Mouse (Mus musculus): ENCODE measurements around the gene Slc16a10. TPM values are rescaled to one million over a fixed set of nuclear protein-coding genes. Genes with fewer than 3 reads are reported as not detected.

Gene Slc16a10
- polyA plus RNA-seq, 1 experiment from 2014 or later: 7.3 TPM

GRCm38 (mm10) chr10:40108992-40109391 lies 33.1 kb downstream of the Slc16a10 start:
- H3K9ac ChIP-seq (replicated peaks; ENCODE audit: low read depth): no peak overlapping the region
- 75% methylated on average over 8 of the region's 8 CpGs for WGBS
- H3K36me3 ChIP-seq (ENCODE audit: insufficient read depth, low read length): no peaks in the 10 kb centered on the region
- H3K9me3 ChIP-seq (ENCODE audit: low read length): no peaks in the 10 kb centered on the region
- no peak for TF ChIP-seq CTCF (IDR thresholded peaks at IDR 0.05)
- no peak for TF ChIP-seq EP300 (IDR thresholded peaks at IDR 0.05)
- H3K4me3 ChIP-seq (ENCODE audit: low read depth, low read length): no peak overlapping the region
- H3K4me2 ChIP-seq (replicated peaks; ENCODE audit: low read depth, low read length): no peak overlapping the region
- ATAC-seq (no peak), DNase-seq (ENCODE audit: low spot score) (no peak)
- no peaks in the 10 kb centered on the region for H3K27me3 ChIP-seq (replicated peaks; ENCODE audit: insufficient read depth, low read length)
- no peak overlapping the region for H3K27ac ChIP-seq (ENCODE audit: low read length)
- H3K4me1 ChIP-seq (ENCODE audit: insufficient read depth, low read depth, low read length): no peaks in the 10 kb centered on the region

- ATAC-seq: peak; percentile 92
- WGBS: 62% methylated on average over 1 of the region's 1 CpGs
- Histone ChIP-seq H3K4me1 (ENCODE audit: insufficient read depth, low read depth, low read length) (no peaks in the 10 kb centered on the region), H3K9ac (replicated peaks; ENCODE audit: low read depth) (no peak overlapping the region), H3K36me3 (ENCODE audit: insufficient read depth, low read length) (no peaks in the 10 kb centered on the region), H3K27ac (ENCODE audit: low read length) (0 out of 2 replicates have a peak overlapping the region, but pooled peaks have one; percentile 26), H3K27me3 (replicated peaks; ENCODE audit: insufficient read depth, low read length) (no peaks in the 10 kb centered on the region), H3K4me3 (ENCODE audit: low read depth, low read length) (no peak overlapping the region), H3K4me2 (replicated peaks; ENCODE audit: low read depth, low read length) (no peak overlapping the region), H3K9me3 (ENCODE audit: low read length) (no peaks in the 10 kb centered on the region)
- DNase-seq (ENCODE audit: low spot score): peak; percentile 93
- TF ChIP-seq EP300 (IDR thresholded peaks at IDR 0.05) (peak; percentile 83), CTCF (IDR thresholded peaks at IDR 0.05) (no peak)
Measured at GRCm38 (mm10) chr10:40107995-40108394, 34.1 kb downstream of the Slc16a10 start.

- no peak for TF ChIP-seq CTCF (IDR thresholded peaks at IDR 0.05)
- no peak for TF ChIP-seq EP300 (IDR thresholded peaks at IDR 0.05)
- DNase-seq (ENCODE audit: low spot score): no peak
- Histone ChIP-seq H3K4me1 (ENCODE audit: insufficient read depth, low read depth, low read length) (no peaks in the 10 kb centered on the region), H3K9ac (replicated peaks; ENCODE audit: low read depth) (no peak overlapping the region), H3K9me3 (ENCODE audit: low read length) (no peaks in the 10 kb centered on the region), H3K4me2 (replicated peaks; ENCODE audit: low read depth, low read length) (no peak overlapping the region), H3K27ac (ENCODE audit: low read length) (no peak overlapping the region), H3K36me3 (ENCODE audit: insufficient read depth, low read length) (no peaks in the 10 kb centered on the region), H3K27me3 (replicated peaks; ENCODE audit: insufficient read depth, low read length) (no peaks in the 10 kb centered on the region), H3K4me3 (ENCODE audit: low read depth, low read length) (no peak overlapping the region)
- no peak for ATAC-seq
- WGBS: 83% methylated on average over 1 of the region's 1 CpGs
Measured at GRCm38 (mm10) chr10:40105174-40105573, 36.9 kb downstream of the Slc16a10 start.

- H3K4me1 ChIP-seq (ENCODE audit: insufficient read depth, low read depth, low read length): no peaks in the 10 kb centered on the region
- no peak overlapping the region for H3K4me2 ChIP-seq (replicated peaks; ENCODE audit: low read depth, low read length)
- ATAC-seq (peak; percentile 25; the same call in 1 of the 2 replicates), DNase-seq (ENCODE audit: low spot score) (peak; percentile 69)
- H3K27me3 ChIP-seq (replicated peaks; ENCODE audit: insufficient read depth, low read length): no peaks in the 10 kb centered on the region
- 39% methylated on average over 5 of the region's 5 CpGs for WGBS
- no peak overlapping the region for H3K9ac ChIP-seq (replicated peaks; ENCODE audit: low read depth)
- TF ChIP-seq EP300 (IDR thresholded peaks at IDR 0.05) (no peak), CTCF (IDR thresholded peaks at IDR 0.05) (no peak)
- no peak overlapping the region for H3K4me3 ChIP-seq (ENCODE audit: low read depth, low read length)
- no peaks in the 10 kb centered on the region for H3K9me3 ChIP-seq (ENCODE audit: low read length)
- no peak overlapping the region for H3K27ac ChIP-seq (ENCODE audit: low read length)
- H3K36me3 ChIP-seq (ENCODE audit: insufficient read depth, low read length): no peaks in the 10 kb centered on the region
Measured at GRCm38 (mm10) chr10:40103790-40104189, 38.3 kb downstream of the Slc16a10 start.

- 48% methylated on average over 8 of the region's 8 CpGs for WGBS
- DNase-seq (ENCODE audit: low spot score): no peak
- Histone ChIP-seq H3K36me3 (ENCODE audit: insufficient read depth, low read length) (no peaks in the 10 kb centered on the region), H3K4me1 (ENCODE audit: insufficient read depth, low read depth, low read length) (no peaks in the 10 kb centered on the region), H3K27me3 (replicated peaks; ENCODE audit: insufficient read depth, low read length) (no peaks in the 10 kb centered on the region), H3K27ac (ENCODE audit: low read length) (no peak overlapping the region), H3K9me3 (ENCODE audit: low read length) (no peaks in the 10 kb centered on the region), H3K9ac (replicated peaks; ENCODE audit: low read depth) (no peak overlapping the region), H3K4me2 (replicated peaks; ENCODE audit: low read depth, low read length) (no peak overlapping the region), H3K4me3 (ENCODE audit: low read depth, low read length) (no peak overlapping the region)
- no peak for TF ChIP-seq CTCF (IDR thresholded peaks at IDR 0.05)
- no peak for ATAC-seq
Measured at GRCm38 (mm10) chr10:40102986-40103385, 39.1 kb downstream of the Slc16a10 start.

- H3K36me3 ChIP-seq (ENCODE audit: insufficient read depth, low read length): no peaks in the 10 kb centered on the region
- H3K4me1 ChIP-seq (ENCODE audit: insufficient read depth, low read depth, low read length): no peaks in the 10 kb centered on the region
- H3K27ac ChIP-seq (ENCODE audit: low read length): no peak overlapping the region
- ATAC-seq: no peak
- H3K9me3 ChIP-seq (ENCODE audit: low read length): no peaks in the 10 kb centered on the region
- TF ChIP-seq EP300 (IDR thresholded peaks at IDR 0.05) (no peak), CTCF (IDR thresholded peaks at IDR 0.05) (no peak)
- no peaks in the 10 kb centered on the region for H3K27me3 ChIP-seq (replicated peaks; ENCODE audit: insufficient read depth, low read length)
- no peak overlapping the region for H3K4me2 ChIP-seq (replicated peaks; ENCODE audit: low read depth, low read length)
- no peak overlapping the region for H3K4me3 ChIP-seq (ENCODE audit: low read depth, low read length)
- no peak overlapping the region for H3K9ac ChIP-seq (replicated peaks; ENCODE audit: low read depth)
- no peak for DNase-seq (ENCODE audit: low spot score)
- WGBS: 54% methylated on average over 3 of the region's 3 CpGs
Measured at GRCm38 (mm10) chr10:40102166-40102565, 39.9 kb downstream of the Slc16a10 start.

GRCm38 (mm10) chr10:40098441-40098840 lies 43.6 kb downstream of the Slc16a10 start:
- Histone ChIP-seq H3K27me3 (replicated peaks; ENCODE audit: insufficient read depth, low read length) (no peaks in the 10 kb centered on the region), H3K27ac (ENCODE audit: low read length) (no peak overlapping the region), H3K9ac (replicated peaks; ENCODE audit: low read depth) (no peak overlapping the region), H3K36me3 (ENCODE audit: insufficient read depth, low read length) (no peaks in the 10 kb centered on the region), H3K4me2 (replicated peaks; ENCODE audit: low read depth, low read length) (no peak overlapping the region), H3K4me1 (ENCODE audit: insufficient read depth, low read depth, low read length) (no peaks in the 10 kb centered on the region), H3K9me3 (ENCODE audit: low read length) (no peaks in the 10 kb centered on the region), H3K4me3 (ENCODE audit: low read depth, low read length) (no peak overlapping the region)
- 71% methylated on average over 1 of the region's 1 CpGs for WGBS
- DNase-seq (ENCODE audit: low spot score): peak; percentile 65
- ATAC-seq: no peak
- TF ChIP-seq CTCF (IDR thresholded peaks at IDR 0.05) (no peak), EP300 (IDR thresholded peaks at IDR 0.05) (no peak)
